Comparison of ENCODE assay signal across 1 mouse cellular context in genomic region chr10:128358796-128359195, GRCm38 (mm10).
TF ChIP-seq lines count a peak whose summit lies in the region.

No protein-coding gene starts in this region.

TF ChIP-seq in CH12.LX, 34 proteins besides CTCF, POLR2A, EP300 and RAD21:
- TF ChIP-seq KAT2A (IDR thresholded peaks at IDR 0.05; ENCODE audit: insufficient replicate concordance, low read length) (no peak), SMC3 (IDR thresholded peaks at IDR 0.05; ENCODE audit: low read depth, low read length) (peak; percentile 38)
